Mouse (Mus musculus) heart, postnatal 10 days (tissue): ENCODE results near the gene Arhgap19. TPM values are rescaled to one million over a fixed set of nuclear protein-coding genes. Genes with fewer than 3 reads are reported as not detected.
A peak's percentile ranks its signal among the peaks of the same experiment; 100 is the strongest.

Source experiments
- DNase-seq, 2 experiments: peaks; one replicate each; pipeline ENCODE4 v3.0.0; 2021
- intact Hi-C: fragments of 180-260 bp; cut with DNase I; formaldehyde crosslinking; loops from one replicate; pipeline ENCODE4 v1.15.1; 2025
- total RNA-seq, 2 experiments: library from RNA; stranded (reverse); gene quantifications; 2 replicates each; pipeline ENCODE4 v1.2.3; 2021

The Arhgap19 gene
- total RNA-seq, 2 experiments from 2014 or later, result 4.6 to 4.9 TPM

DNA sequence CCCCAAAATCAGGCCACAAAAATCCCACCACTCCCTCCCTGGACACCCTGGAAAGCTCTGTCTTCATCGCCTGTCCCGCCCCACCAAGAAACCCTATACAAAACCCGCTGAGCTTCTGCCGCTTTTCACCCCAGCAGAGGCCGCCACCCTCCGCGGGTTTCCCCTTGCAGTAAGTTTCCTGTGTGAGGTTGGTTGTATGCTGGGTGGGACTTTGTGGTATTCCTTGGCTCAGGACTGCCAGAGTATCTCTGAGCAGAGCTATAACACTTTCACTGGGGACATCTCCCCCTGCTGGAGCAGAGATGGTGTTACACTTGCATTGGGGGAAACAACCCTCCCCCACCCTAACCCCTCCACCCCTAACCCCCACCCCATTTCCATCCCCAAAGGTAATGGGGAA is 1.5 kb upstream of the Arhgap19 start:
- peak in 1 of 2 experiments; percentile 19 for DNase-seq
- intact Hi-C loops, result loop anchor here (2.0 kb wide), 1 partner anchor 25 kb away; the partner anchor contains the start of gene Frat1

DNA sequence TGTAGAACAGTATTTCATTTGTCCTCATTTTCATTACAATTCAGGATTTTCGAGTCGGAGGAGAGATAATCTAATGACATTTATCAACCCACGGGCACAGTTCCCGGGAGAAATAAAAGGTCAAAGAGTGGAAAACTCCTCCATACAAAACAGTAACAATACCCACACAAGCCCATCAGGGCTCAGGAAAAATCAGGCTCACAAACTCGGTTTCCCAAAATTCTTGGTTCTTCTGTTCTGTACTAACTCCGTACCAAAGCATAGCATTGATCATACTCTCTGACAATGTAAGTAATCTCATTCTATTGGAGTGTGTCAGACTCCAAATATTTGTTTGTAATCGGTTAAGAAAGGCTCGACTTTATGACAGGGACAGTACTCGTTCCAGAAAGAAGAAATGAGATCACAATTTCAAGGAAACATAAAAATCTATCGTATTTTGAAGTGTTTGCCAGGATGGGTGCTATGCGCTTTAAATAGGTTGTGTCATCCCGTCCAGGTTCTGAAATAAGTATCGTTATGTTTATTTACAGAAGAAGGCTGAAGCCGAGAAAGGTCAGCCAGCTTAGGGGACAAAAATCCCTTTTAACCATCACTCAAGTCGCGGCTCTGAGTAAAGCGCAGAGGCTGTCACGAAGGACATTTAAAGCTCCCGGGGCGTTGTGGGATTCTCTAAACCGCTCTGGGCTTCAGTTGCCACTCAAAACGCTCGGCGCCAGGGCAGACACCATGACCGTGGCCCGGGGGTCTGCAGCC is 683 bp downstream of the Arhgap19 start:
- DNase-seq, result no peak
- intact Hi-C loops, result no loop called here

GRCm38 (mm10) chr19:41800451-41800850 is 1.4 kb downstream of the Arhgap19 start:
- intact Hi-C loops, result no loop called here
- DNase-seq, result no peak

DNA sequence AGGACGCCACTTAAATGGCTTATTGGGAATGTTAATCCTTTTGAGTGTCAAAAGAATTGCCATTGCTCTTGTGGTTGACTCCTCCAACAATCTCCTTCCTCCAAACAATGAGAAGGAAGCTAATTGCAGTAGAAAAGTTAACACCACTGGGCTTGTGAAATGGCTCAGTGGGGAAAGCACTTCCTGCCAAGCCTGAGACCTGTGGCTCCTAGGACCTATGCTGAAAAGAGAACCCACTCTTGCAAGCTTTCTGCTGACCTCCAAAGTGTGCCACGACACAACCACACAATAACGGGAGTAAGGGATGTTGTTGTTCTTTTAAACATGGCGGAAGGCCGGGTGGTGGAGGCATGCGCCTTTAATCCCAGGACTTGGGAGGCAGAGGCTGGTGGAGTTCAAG is 4.3 kb downstream of the Arhgap19 start:
- no peak for DNase-seq
- intact Hi-C loops, result no loop called here

GRCm38 (mm10) chr19:41796789-41797327 is 5.0 kb downstream of the Arhgap19 start:
- intact Hi-C loops, result no loop called here

GRCm38 (mm10) chr19:41796148-41796760 is 5.6 kb downstream of the Arhgap19 start:
- no peak for DNase-seq
- intact Hi-C loops, result no loop called here

More at GRCm38 (mm10) chr19:41796789-41797327, 5.0 kb downstream of the Arhgap19 start:
- DNase-seq, result no peak

- no peak for DNase-seq
- intact Hi-C loops, result no loop called here
These were observed 6.9 kb downstream of the Arhgap19 start for GRCm38 (mm10) chr19:41794901-41795300.

- intact Hi-C loops, result no loop called here
- no peak for DNase-seq
These were observed 7.8 kb downstream of the Arhgap19 start for GRCm38 (mm10) chr19:41794017-41794416.

DNA sequence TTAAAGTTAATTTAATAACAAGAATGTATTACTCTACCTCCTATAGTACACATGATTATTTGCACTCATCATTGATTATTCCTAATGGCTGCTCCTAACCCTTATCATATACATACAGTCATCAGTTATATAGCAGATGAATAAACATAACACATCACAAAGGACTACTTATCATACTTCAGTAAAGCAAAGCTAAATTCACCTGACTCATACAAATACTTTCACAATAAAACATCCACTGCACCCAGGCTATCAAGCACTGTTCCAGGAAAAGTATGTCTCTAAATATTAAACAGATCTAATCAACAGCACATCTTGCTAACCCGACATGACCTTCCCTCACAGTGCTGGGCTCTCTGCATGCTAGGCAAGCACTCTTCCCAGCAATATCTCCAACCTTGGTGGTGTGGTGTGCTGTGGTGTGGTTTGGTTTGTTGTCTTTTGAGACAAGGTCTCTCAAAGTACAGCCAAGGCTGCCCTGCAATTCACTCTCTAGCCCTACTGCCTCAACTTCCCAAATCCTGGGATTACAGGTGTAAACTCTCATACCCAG is 8.8 kb downstream of the Arhgap19 start:
- intact Hi-C loops, result no loop called here
- DNase-seq, result no peak

- DNase-seq, result no peak
- intact Hi-C loops, result no loop called here
These were observed 10.5 kb downstream of the Arhgap19 start for GRCm38 (mm10) chr19:41791384-41791783.

DNA sequence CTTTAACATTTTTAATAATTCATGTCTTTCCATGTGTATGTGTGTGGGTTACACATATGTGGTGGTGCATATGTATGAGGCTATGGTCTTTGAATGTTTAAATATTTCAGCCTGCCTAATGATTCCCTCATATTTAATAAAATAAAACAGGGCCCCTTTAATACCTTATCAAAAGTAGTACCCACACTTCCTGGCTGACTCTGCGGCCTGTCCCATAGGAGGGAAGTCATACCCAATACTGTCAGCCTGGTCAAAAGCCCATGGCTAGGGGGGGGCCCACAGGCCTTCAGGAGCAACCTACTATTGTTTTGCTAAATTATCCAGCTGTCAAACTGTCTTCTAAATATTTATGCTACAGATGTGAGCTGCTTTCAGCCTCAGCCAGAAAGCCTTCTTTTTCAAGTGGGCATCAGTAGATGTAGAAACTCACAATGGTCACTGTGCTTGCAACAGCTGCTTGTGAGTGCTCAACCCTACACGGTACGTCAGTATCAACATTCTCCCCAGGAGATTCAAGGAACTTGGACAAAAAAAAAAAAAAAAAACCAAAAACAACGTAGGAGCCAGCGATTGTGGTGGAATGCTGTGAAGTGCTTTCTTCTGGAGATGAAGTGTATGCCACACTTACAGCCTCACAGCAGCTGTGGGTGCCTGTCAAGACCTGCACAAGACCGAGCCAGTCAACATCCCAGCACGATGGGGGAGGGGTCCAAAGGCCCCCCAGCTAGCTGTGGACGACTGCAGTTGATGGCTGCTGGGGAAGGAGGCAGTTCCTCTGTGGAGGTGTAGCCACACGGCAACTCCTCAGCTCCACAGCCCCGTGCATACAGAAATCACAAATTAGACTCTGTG is 12.5 kb downstream of the Arhgap19 start:
- no peak for DNase-seq
- intact Hi-C loops, result no loop called here

DNA sequence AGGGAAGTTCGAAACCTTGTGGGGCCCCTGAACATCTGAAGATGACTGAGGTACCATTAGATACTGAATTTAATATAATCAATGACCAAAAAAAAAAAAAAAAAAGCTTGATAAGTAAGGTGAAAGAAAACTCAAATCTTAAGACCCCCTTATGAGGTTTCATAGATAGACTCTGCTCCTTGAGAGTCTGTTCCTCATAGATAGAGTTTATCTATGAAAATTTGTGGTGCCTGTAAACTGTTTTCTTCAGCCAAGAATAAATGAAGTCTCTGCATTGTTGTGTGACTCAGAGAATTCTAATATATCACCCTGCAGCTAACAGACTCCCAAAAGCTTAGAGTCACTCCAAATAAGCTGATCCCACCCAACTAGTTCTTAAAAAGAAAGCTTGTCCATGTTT is 15.0 kb downstream of the Arhgap19 start:
- intact Hi-C loops, result no loop called here
- DNase-seq, result no peak

DNA sequence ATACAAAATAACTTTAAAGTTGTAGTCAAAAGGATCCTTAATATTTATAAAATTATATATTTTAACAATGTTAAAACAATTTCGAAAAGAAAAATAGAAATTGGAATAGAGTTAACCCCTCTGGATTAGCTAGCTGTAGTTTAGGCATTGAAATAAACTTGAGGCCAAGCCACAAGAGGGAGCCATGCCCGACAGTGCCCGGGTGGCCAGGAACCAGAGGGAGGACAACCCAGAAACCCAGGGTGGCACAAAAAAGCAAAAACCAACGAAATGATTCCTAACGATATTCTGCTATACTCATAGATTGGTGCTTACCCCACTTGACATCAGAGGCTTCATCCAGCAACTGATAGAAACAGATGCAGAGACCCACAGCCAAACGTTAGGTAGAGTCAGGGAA is 24.3 kb downstream of the Arhgap19 start:
- intact Hi-C loops, result no loop called here

GRCm38 (mm10) chr19:41768711-41769110 is 33.1 kb downstream of the Arhgap19 start:
- intact Hi-C loops, result no loop called here
- no peak for DNase-seq

More for the DNA sequence above, 24.3 kb downstream of the Arhgap19 start:
- DNase-seq, result no peak

DNA sequence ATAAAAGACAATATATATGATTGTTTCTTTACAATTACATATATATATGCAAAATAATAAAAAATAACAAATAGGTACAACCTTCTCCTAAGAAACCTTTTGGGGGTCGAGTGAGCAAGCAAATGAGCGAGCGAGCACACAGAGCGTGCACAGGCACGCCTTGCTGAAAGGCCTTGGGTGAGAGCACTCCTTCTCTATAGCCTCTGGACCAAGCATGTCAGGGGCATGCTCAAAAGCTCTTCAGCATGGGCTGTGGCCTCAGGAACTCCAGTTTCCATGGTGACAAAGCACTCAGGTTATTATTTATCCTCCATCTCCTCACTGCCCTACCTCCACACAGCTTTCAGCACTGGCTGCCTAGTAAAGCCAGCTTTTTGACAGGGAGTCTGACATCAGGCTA is 35.2 kb downstream of the Arhgap19 start:
- no peak for DNase-seq
- intact Hi-C loops, result no loop called here

DNA sequence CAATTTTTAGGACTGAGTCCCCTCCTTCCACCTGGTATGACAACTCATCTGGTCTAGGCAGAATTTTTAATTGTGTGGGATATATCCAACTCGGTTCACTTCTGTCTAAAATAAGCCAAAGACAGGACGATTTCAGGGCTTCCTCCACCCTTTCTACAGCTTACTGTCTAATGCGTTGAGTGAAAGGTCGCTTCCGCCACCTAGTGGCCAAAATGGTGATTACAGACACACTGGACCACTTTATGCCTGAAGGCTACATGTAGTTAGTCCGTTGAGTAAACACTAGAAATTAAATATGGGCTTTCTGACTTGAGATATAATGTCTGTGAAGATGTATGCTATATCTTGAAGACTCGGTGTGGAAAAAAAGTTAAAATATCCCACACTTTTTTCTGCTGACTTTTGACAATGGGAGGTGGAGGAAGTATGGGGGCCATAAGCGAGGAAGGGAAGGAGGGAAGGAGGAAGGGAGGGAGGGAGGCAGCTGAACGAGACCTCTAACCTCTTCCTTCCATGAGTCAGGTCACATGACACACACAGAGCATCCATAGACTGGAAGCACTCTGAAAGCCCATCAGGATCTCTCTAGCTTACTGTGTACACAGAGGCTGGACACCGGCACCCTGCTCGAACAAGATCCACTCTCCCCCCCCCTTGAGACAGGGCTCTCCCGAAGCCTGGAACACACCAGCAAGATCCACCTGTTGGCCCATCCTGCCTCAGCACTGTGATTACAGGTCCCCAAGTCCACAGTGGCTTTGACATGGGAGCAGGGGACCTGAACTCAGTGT is 37.8 kb downstream of the Arhgap19 start:
- DNase-seq, result peak; percentile 88 to 95
- intact Hi-C loops, result loop anchor here (1.0 to 2.0 kb wide), 3 partner anchors 108 to 447 kb away; no protein-coding TSS in a partner anchor

DNA sequence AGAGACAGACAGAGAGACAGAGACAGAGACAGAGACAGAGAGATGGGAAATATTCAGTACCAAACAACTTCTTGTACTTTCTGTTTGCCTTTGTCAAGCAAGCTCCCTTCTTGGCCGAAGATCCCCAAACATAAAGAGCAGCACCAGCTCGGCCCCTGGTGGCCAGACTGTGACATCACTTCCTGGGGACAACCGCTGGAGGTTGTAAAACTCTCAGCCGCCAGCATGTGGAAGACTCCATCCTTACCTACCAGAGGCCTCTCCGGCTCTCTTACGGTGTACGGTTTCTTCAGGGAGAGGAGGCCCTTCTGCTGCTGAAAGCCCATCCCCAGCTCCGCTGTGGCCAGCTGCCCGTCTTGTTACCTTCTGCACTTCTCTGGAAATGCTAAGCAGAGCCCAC is 40.3 kb downstream of the Arhgap19 start:
- intact Hi-C loops, result no loop called here
- peak; percentile 20 to 49 for DNase-seq

GRCm38 (mm10) chr19:41759765-41760164 is 42.1 kb downstream of the Arhgap19 start:
- intact Hi-C loops, result no loop called here
- no peak for DNase-seq

DNA sequence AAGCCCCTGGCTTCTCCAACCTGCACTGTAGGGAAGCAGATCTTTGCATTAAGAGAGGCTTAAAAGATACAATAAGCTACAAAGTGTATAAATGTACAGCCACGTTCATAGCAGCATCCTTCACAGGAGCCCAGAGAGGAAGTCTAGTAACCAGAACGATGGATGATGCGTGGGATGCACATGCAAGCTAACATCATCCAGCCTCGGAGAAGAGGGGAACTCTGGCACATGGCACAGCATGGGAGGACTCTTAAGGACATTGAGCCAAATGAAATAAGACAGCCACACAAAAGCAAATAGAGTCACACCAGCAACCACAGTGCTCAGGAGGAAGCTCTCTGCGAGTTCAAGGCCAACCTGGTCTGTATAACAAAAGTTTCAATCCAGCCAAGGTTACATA is 42.6 kb downstream of the Arhgap19 start:
- no peak for DNase-seq
- intact Hi-C loops, result no loop called here

- intact Hi-C loops, result no loop called here
- no peak for DNase-seq
These were observed 47.1 kb downstream of the Arhgap19 start for GRCm38 (mm10) chr19:41754760-41755159.
